Mouse (Mus musculus) ovary, adult 10 weeks (tissue): ENCODE data around the gene Ndufa8. TPM values are rescaled to one million over a fixed set of nuclear protein-coding genes. Genes with fewer than 3 reads are reported as not detected.

ENCODE experiments used
- polyA plus RNA-seq: library from polyadenylated mRNA; stranded (reverse); fragments of 350-450 nt; fragmentation: Illumina TruSeq; extraction: RNeasy Lipid Tissue Mini Kit (QIAGEN cat#74804); gene quantifications from one replicate; pipeline ENCODE4 v1.2.3, GENCODE M21; 2014

The Ndufa8 gene
- 2.8 TPM for polyA plus RNA-seq

GRCm38 (mm10) chr2:36048748-36049566, at the start of gene Ndufa8, which contains the start of gene Morn5:
TSS of gene Ndufa8 (minus strand) at chr2:36049406.
TSS of gene Morn5 (plus strand) at chr2:36049458.

Other genes with a start within 250 kb of the Ndufa8 start
- gene Ttll11, start 69.5 kb downstream of the Ndufa8 start, polyA plus RNA-seq: 3.7 TPM
- not detected for gene Morn5, start 52 bp upstream of the Ndufa8 start, polyA plus RNA-seq
- 0.71 TPM for gene Lhx6, start 56.0 kb upstream of the Ndufa8 start, polyA plus RNA-seq
- gene Mrrf, start 87.0 kb upstream of the Ndufa8 start, polyA plus RNA-seq: 26.7 TPM
- 94.1 TPM for gene Rbm18, start 87.4 kb upstream of the Ndufa8 start, polyA plus RNA-seq
- 6.4 TPM for gene Ptgs1, start 181.0 kb upstream of the Ndufa8 start, polyA plus RNA-seq